Mouse (Mus musculus): ENCODE data around the gene Frmd7. TPM values are rescaled to one million over a fixed set of nuclear protein-coding genes. Genes with fewer than 3 reads are reported as not detected.

The Frmd7 gene
- not detected in 2 replicates for polyA plus RNA-seq (2015; fragmentation: Nextera tagmentation; extraction: Ambion mirVana)

DNA sequence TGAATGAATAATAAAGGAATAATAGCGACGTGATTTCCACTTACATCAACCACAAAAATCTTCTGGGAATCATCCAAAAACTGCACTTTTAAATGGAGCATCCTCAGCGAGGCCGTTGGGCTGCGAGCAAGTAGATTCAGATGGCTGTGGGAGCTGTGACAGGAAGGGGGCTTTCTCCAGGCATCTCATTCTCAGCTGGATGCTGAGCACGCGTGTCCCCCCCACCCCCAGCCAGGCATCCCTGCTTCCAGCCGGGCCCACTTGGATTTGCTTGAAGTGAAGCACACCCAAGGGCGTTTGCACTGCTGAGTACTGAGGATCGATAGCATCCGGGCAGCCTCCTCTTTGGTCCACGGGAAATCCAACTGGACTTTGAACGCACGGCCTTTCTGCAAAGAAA lies at the start of gene Frmd7:
Gene Frmd7, minus strand, starts transcription at position 101 of the 400 bp plus-strand sequence.
- DNase-seq (ENCODE audit: low spot score), result no peak
- Histone ChIP-seq H3K4me3 (replicated peaks; ENCODE audit: low read depth, low read length) (no peak within 1 kb of the TSS), H3K27me3 (ENCODE audit: insufficient read depth, low read length) (0 out of 2 replicates have a peak, but pooled peaks cover 3% of the 10 kb centered on the region), H3K4me1 (replicated peaks; ENCODE audit: insufficient read depth, low read length) (no peaks in the 10 kb centered on the region), H3K9ac (ENCODE audit: low read depth, low read length) (no peak within 1 kb of the TSS), H3K4me2 (ENCODE audit: low read length) (no peak within 1 kb of the TSS), H3K27ac (no peak within 1 kb of the TSS), H3K9me3 (replicated peaks; ENCODE audit: low read length) (no peaks in the 10 kb centered on the region), H3K36me3 (ENCODE audit: insufficient read depth, low read length) (no peaks in the 10 kb centered on the region)
- no peak for TF ChIP-seq CTCF (IDR thresholded peaks at IDR 0.05; ENCODE audit: low read depth)
- WGBS, result 71% methylated on average over 14 of the region's 14 CpGs
- ATAC-seq (replicated peaks; ENCODE audit: low FRiP score, low read depth), result no peak

- DNase-seq (ENCODE audit: low spot score), result no peak
- Histone ChIP-seq H3K36me3 (ENCODE audit: insufficient read depth, low read length) (no peaks in the 10 kb centered on the region), H3K4me2 (ENCODE audit: low read length) (no peak overlapping the region), H3K27me3 (ENCODE audit: insufficient read depth, low read length) (no peaks in the 10 kb centered on the region), H3K27ac (no peak overlapping the region), H3K4me3 (replicated peaks; ENCODE audit: low read depth, low read length) (no peak overlapping the region), H3K9ac (ENCODE audit: low read depth, low read length) (no peak overlapping the region), H3K4me1 (replicated peaks; ENCODE audit: insufficient read depth, low read length) (no peaks in the 10 kb centered on the region), H3K9me3 (replicated peaks; ENCODE audit: low read length) (no peaks in the 10 kb centered on the region)
- TF ChIP-seq CTCF (IDR thresholded peaks at IDR 0.05; ENCODE audit: low read depth), result no peak
- ATAC-seq (replicated peaks; ENCODE audit: low FRiP score, low read depth), result no peak
- 90% methylated on average over 5 of the region's 5 CpGs for WGBS
Measured at GRCm38 (mm10) chrX:50991324-50991723, 48.8 kb upstream of the Frmd7 start.

GRCm38 (mm10) chrX:50989940-50990339 lies 47.4 kb upstream of the Frmd7 start:
- no peaks in the 10 kb centered on the region for H3K36me3 ChIP-seq (ENCODE audit: insufficient read depth, low read length)
- H3K27me3 ChIP-seq (ENCODE audit: insufficient read depth, low read length), result no peaks in the 10 kb centered on the region
- no peaks in the 10 kb centered on the region for H3K9me3 ChIP-seq (replicated peaks; ENCODE audit: low read length)
- H3K4me1 ChIP-seq (replicated peaks; ENCODE audit: insufficient read depth, low read length), result no peaks in the 10 kb centered on the region
- ATAC-seq (replicated peaks; ENCODE audit: low FRiP score, low read depth), result no peak
- no peak overlapping the region for H3K4me2 ChIP-seq (ENCODE audit: low read length)
- no peak overlapping the region for H3K9ac ChIP-seq (ENCODE audit: low read depth, low read length)
- 88% methylated on average over 6 of the region's 6 CpGs for WGBS
- TF ChIP-seq CTCF (IDR thresholded peaks at IDR 0.05; ENCODE audit: low read depth), result no peak
- no peak overlapping the region for H3K27ac ChIP-seq
- DNase-seq (ENCODE audit: low spot score), result no peak
- H3K4me3 ChIP-seq (replicated peaks; ENCODE audit: low read depth, low read length), result no peak overlapping the region

- 45% methylated on average over 1 of the region's 1 CpGs for WGBS
- TF ChIP-seq CTCF (IDR thresholded peaks at IDR 0.05; ENCODE audit: low read depth), result no peak
Measured at GRCm38 (mm10) chrX:50988581-50988980, 46.1 kb upstream of the Frmd7 start.

DNA sequence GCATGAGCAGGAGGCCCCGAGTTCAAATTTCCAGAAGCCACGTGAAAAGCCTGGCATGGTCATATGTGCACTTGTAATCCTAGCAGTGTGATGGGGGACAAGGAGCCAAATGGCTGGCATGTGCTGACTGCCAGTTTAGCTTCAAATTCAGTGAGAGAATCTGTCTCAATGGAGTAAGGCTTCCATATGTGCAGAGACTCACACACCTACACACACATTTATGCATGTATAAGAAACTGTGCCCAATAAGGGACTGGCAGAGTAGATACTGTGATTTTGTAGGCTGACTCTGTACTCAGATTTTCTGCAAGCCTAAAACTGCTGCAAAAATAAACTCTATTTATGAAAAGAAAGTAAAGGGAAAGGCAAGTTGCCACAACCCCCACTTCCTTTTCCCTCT lies 35.9 kb upstream of the Frmd7 start:
- H3K4me1 ChIP-seq (replicated peaks; ENCODE audit: insufficient read depth, low read length), result no peaks in the 10 kb centered on the region
- no peaks in the 10 kb centered on the region for H3K36me3 ChIP-seq (ENCODE audit: insufficient read depth, low read length)
- DNase-seq (ENCODE audit: low spot score) (no peak), ATAC-seq (replicated peaks; ENCODE audit: low FRiP score, low read depth) (no peak)
- WGBS, result 64% methylated on average over 2 of the region's 2 CpGs
- TF ChIP-seq CTCF (IDR thresholded peaks at IDR 0.05; ENCODE audit: low read depth), result no peak
- no peak overlapping the region for H3K4me2 ChIP-seq (ENCODE audit: low read length)
- no peak overlapping the region for H3K27ac ChIP-seq
- no peaks in the 10 kb centered on the region for H3K27me3 ChIP-seq (ENCODE audit: insufficient read depth, low read length)
- H3K9me3 ChIP-seq (replicated peaks; ENCODE audit: low read length), result no peaks in the 10 kb centered on the region
- H3K9ac ChIP-seq (ENCODE audit: low read depth, low read length), result no peak overlapping the region
- H3K4me3 ChIP-seq (replicated peaks; ENCODE audit: low read depth, low read length), result no peak overlapping the region

More at GRCm38 (mm10) chrX:50988581-50988980, 46.1 kb upstream of the Frmd7 start:
- no peak for DNase-seq (ENCODE audit: low spot score)
- Histone ChIP-seq H3K9me3 (replicated peaks; ENCODE audit: low read length) (no peaks in the 10 kb centered on the region), H3K4me3 (replicated peaks; ENCODE audit: low read depth, low read length) (no peak overlapping the region), H3K27me3 (ENCODE audit: insufficient read depth, low read length) (no peaks in the 10 kb centered on the region), H3K4me2 (ENCODE audit: low read length) (no peak overlapping the region), H3K36me3 (ENCODE audit: insufficient read depth, low read length) (no peaks in the 10 kb centered on the region), H3K4me1 (replicated peaks; ENCODE audit: insufficient read depth, low read length) (no peaks in the 10 kb centered on the region), H3K27ac (no peak overlapping the region), H3K9ac (ENCODE audit: low read depth, low read length) (no peak overlapping the region)
- ATAC-seq (replicated peaks; ENCODE audit: low FRiP score, low read depth), result no peak

- Histone ChIP-seq H3K36me3 (ENCODE audit: insufficient read depth, low read length) (no peaks in the 10 kb centered on the region), H3K9ac (ENCODE audit: low read depth, low read length) (no peak overlapping the region), H3K9me3 (replicated peaks; ENCODE audit: low read length) (no peaks in the 10 kb centered on the region), H3K27me3 (ENCODE audit: insufficient read depth, low read length) (no peaks in the 10 kb centered on the region), H3K4me2 (ENCODE audit: low read length) (no peak overlapping the region), H3K4me1 (replicated peaks; ENCODE audit: insufficient read depth, low read length) (no peaks in the 10 kb centered on the region), H3K27ac (no peak overlapping the region), H3K4me3 (replicated peaks; ENCODE audit: low read depth, low read length) (no peak overlapping the region)
- 86% methylated on average over 4 of the region's 4 CpGs for WGBS
- DNase-seq (ENCODE audit: low spot score), result no peak
- ATAC-seq (replicated peaks; ENCODE audit: low FRiP score, low read depth), result no peak
- no peak for TF ChIP-seq CTCF (IDR thresholded peaks at IDR 0.05; ENCODE audit: low read depth)
Measured at GRCm38 (mm10) chrX:50972145-50972544, 29.6 kb upstream of the Frmd7 start.

- ATAC-seq (replicated peaks; ENCODE audit: low FRiP score, low read depth), result no peak
- WGBS, result 87% methylated on average over 5 of the region's 5 CpGs
Measured at GRCm38 (mm10) chrX:50969907-50970306, 27.4 kb upstream of the Frmd7 start.

More at GRCm38 (mm10) chrX:50969907-50970306, 27.4 kb upstream of the Frmd7 start:
- H3K4me2 ChIP-seq (ENCODE audit: low read length), result no peak overlapping the region
- no peak for TF ChIP-seq CTCF (IDR thresholded peaks at IDR 0.05; ENCODE audit: low read depth)
- no peak for DNase-seq (ENCODE audit: low spot score)
- H3K9ac ChIP-seq (ENCODE audit: low read depth, low read length), result no peak overlapping the region
- no peaks in the 10 kb centered on the region for H3K27me3 ChIP-seq (ENCODE audit: insufficient read depth, low read length)
- H3K27ac ChIP-seq, result no peak overlapping the region
- H3K9me3 ChIP-seq (replicated peaks; ENCODE audit: low read length), result no peaks in the 10 kb centered on the region
- no peaks in the 10 kb centered on the region for H3K36me3 ChIP-seq (ENCODE audit: insufficient read depth, low read length)
- no peaks in the 10 kb centered on the region for H3K4me1 ChIP-seq (replicated peaks; ENCODE audit: insufficient read depth, low read length)
- H3K4me3 ChIP-seq (replicated peaks; ENCODE audit: low read depth, low read length), result no peak overlapping the region

Data from kidney, postnatal 0 days (tissue).